Mouse (Mus musculus) gastrocnemius, postnatal 10 days (tissue): ENCODE measurements around the gene Amz2. TPM values are rescaled to one million over a fixed set of nuclear protein-coding genes. Genes with fewer than 3 reads are reported as not detected.

ENCODE experiments used
- DNase-seq: peaks from one replicate; pipeline ENCODE4 v3.0.0; 2021; ENCODE audit warnings: mixed read lengths
- long read RNA-seq, 2 experiments: library from polyadenylated mRNA; stranded (forward); transcript quantifications; one replicate each; pipeline ENCODE4 v2.0.0; 2021
- total RNA-seq, 2 experiments: library from RNA; stranded (reverse); gene quantifications; 2 replicates each; pipeline ENCODE4 v1.2.3; 2021

Amz2 gene
- 10 to 100 TPM; 48.8 to 49.5 TPM for total RNA-seq
- long read RNA-seq, experiment 1, transcript Amz2-202 (9 exons, 2,816 nt), result major isoform, 29 of 45 reads
- long read RNA-seq, experiment 1, transcript Amz2-203 (8 exons, 1,832 nt), result minor isoform, 7 of 45 reads
- long read RNA-seq, experiment 1, partial matches to known transcripts, result 2 of 45 reads
- long read RNA-seq, experiment 1, other reads (novel, unspliced or antisense), result 6 of 45 reads
- long read RNA-seq, experiment 2, transcript Amz2-203 (8 exons, 1,832 nt), result minor isoform, 8 of 39 reads
- long read RNA-seq, experiment 2, transcript Amz2-202 (9 exons, 2,816 nt), result major isoform, 24 of 39 reads
- long read RNA-seq, experiment 2, partial matches to known transcripts, result 1 of 39 reads
- long read RNA-seq, experiment 2, other reads (novel, unspliced or antisense), result 6 of 39 reads

- DNase-seq, result peak; percentile 99
These were observed at the start of gene Amz2 for GRCm38 (mm10) chr11:109425392-109426271. Amz2 (plus strand) TSS chr11:109425946.

GRCm38 (mm10) chr11:109376484-109377143, 49.1 kb upstream of the Amz2 start:
- DNase-seq, result no peak

GRCm38 (mm10) chr11:109377477-109377876, 48.3 kb upstream of the Amz2 start:
- no peak for DNase-seq

- DNase-seq, result no peak
These were observed 47.7 kb upstream of the Amz2 start for GRCm38 (mm10) chr11:109378051-109378450.

GRCm38 (mm10) chr11:109380662-109381061, 45.1 kb upstream of the Amz2 start:
- DNase-seq, result no peak

GRCm38 (mm10) chr11:109385296-109385695, 40.5 kb upstream of the Amz2 start:
- no peak for DNase-seq

- DNase-seq, result no peak
These were observed 36.7 kb upstream of the Amz2 start for GRCm38 (mm10) chr11:109389046-109389445.

- DNase-seq, result no peak
These were observed 34.5 kb upstream of the Amz2 start for GRCm38 (mm10) chr11:109391200-109391599.

GRCm38 (mm10) chr11:109391760-109392159, 34.0 kb upstream of the Amz2 start:
- no peak for DNase-seq

- DNase-seq, result no peak
These were observed 33.1 kb upstream of the Amz2 start for GRCm38 (mm10) chr11:109392601-109393000.

- no peak for DNase-seq
These were observed 31.0 kb upstream of the Amz2 start for GRCm38 (mm10) chr11:109394758-109395157.

- DNase-seq, result no peak
These were observed 30.5 kb upstream of the Amz2 start for GRCm38 (mm10) chr11:109395291-109395690.

GRCm38 (mm10) chr11:109406431-109406830, 19.3 kb upstream of the Amz2 start:
- no peak for DNase-seq

GRCm38 (mm10) chr11:109410197-109410980, 15.4 kb upstream of the Amz2 start:
- no peak for DNase-seq

- DNase-seq, result no peak
These were observed 12.1 kb upstream of the Amz2 start, which contains the start of gene 9930022D16Rik for GRCm38 (mm10) chr11:109413617-109414016. 9930022D16Rik (plus strand) TSS chr11:109413917.

- no peak for DNase-seq
These were observed 10.9 kb upstream of the Amz2 start for GRCm38 (mm10) chr11:109414802-109415201.

- no peak for DNase-seq
These were observed 8.9 kb upstream of the Amz2 start for GRCm38 (mm10) chr11:109416709-109417420.

- DNase-seq, result no peak
These were observed 8.2 kb upstream of the Amz2 start for GRCm38 (mm10) chr11:109417472-109418040.

GRCm38 (mm10) chr11:109419461-109419860, 6.3 kb upstream of the Amz2 start:
- DNase-seq, result no peak

- no peak for DNase-seq
These were observed 5.7 kb upstream of the Amz2 start for GRCm38 (mm10) chr11:109419961-109420566.
